Mouse (Mus musculus): ENCODE results near the gene Dhtkd1. TPM values are rescaled to one million over a fixed set of nuclear protein-coding genes. Genes with fewer than 3 reads are reported as not detected.
"Not testable (repeated sequence)": the region's sequence is repeated elsewhere in the genome, so short reads cannot be mapped to it uniquely, and the experiment has no call there.

Dhtkd1 gene
- polyA plus RNA-seq, 1 experiment from 2014 or later: 1.8 TPM

DNA sequence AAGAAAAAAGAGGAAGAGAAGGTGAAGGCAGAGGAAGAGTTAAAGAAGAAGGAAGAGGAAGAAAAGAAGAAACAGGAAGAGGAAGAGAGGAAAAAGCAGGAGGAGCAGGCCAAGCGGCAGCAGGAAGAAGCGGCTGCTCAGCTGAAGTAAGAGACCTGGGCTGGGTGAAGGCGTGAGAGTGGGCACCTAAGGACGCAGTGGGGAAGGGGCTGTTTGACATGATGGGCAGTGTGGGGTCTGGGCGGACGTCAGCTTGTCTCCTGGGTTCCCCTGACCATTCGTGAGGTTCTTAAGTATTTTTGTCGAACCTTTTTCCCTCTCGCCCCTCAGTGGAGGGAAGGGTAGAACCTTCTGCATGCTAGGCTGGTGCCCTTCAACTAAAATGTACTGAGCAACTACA is 15.1 kb upstream of the Dhtkd1 start:
- no peak overlapping the region for H3K9ac ChIP-seq (ENCODE audit: low read depth, low read length)
- no peaks in the 10 kb centered on the region for H3K9me3 ChIP-seq (replicated peaks; ENCODE audit: low read length)
- no peak overlapping the region for H3K4me3 ChIP-seq (replicated peaks; ENCODE audit: low read depth, low read length)
- H3K36me3 ChIP-seq (ENCODE audit: insufficient read depth, low read length): peaks cover 30% of the 10 kb centered on the region
- TF ChIP-seq CTCF (IDR thresholded peaks at IDR 0.05; ENCODE audit: low read depth): no peak
- no peak overlapping the region for H3K4me2 ChIP-seq (ENCODE audit: low read length)
- ATAC-seq (replicated peaks; ENCODE audit: low FRiP score, low read depth) (no peak), DNase-seq (ENCODE audit: low spot score) (no peak)
- H3K4me1 ChIP-seq (replicated peaks; ENCODE audit: insufficient read depth, low read length): no peaks in the 10 kb centered on the region; the same call in 1 of the 2 replicates
- no peaks in the 10 kb centered on the region for H3K27me3 ChIP-seq (ENCODE audit: insufficient read depth, low read length)
- WGBS: 89% methylated on average over 9 of the region's 9 CpGs
- H3K27ac ChIP-seq: no peak overlapping the region

DNA sequence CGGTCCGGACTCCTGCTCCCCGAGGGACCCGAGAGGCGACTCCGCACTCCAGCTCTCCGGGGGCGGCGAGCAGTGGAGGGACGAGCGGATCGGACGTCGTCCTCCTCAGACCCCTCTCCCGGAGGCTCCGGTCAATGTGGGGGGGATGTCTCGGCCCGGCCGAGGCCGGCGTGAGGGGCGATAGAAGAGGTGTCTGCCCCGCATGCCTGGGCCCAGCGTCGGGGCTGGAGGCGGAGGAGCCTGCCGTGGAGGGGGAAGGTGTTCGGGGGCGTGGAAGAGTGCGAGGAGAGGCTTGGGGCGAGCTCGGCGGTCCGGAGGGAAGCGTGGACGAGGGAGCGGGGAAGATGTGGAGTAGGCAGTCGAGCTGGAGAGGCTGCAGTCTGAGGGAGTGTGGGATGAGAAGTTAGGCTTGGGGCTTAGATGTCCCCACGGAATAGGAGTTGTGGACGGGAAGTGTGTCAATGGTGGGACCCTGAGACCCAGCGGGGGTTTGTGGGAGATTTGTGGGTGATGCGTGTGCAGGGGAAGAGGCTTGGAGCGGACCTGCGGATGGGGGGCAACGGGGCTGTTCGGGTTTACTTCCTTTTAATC is 9.1 kb upstream of the Dhtkd1 start:
- Histone ChIP-seq H3K27ac (peak overlapping the region; percentile 96), H3K9me3 (replicated peaks; ENCODE audit: low read length) (no peaks in the 10 kb centered on the region), H3K4me3 (replicated peaks; ENCODE audit: low read depth, low read length) (peak overlapping the region; percentile 98), H3K9ac (ENCODE audit: low read depth, low read length) (peak overlapping the region; percentile 96), H3K27me3 (ENCODE audit: insufficient read depth, low read length) (no peaks in the 10 kb centered on the region), H3K36me3 (ENCODE audit: insufficient read depth, low read length) (no peaks in the 10 kb centered on the region), H3K4me1 (replicated peaks; ENCODE audit: insufficient read depth, low read length) (peaks cover 3% of the 10 kb centered on the region; the same call in 1 of the 2 replicates), H3K4me2 (ENCODE audit: low read length) (peak overlapping the region; percentile 90)
- under 1% methylated on average over 45 of the region's 46 CpGs for WGBS
- DNase-seq (ENCODE audit: low spot score) (peak; percentile 79), ATAC-seq (replicated peaks; ENCODE audit: low FRiP score, low read depth) (peak; percentile 69)
- TF ChIP-seq CTCF (IDR thresholded peaks at IDR 0.05; ENCODE audit: low read depth): no peak

DNA sequence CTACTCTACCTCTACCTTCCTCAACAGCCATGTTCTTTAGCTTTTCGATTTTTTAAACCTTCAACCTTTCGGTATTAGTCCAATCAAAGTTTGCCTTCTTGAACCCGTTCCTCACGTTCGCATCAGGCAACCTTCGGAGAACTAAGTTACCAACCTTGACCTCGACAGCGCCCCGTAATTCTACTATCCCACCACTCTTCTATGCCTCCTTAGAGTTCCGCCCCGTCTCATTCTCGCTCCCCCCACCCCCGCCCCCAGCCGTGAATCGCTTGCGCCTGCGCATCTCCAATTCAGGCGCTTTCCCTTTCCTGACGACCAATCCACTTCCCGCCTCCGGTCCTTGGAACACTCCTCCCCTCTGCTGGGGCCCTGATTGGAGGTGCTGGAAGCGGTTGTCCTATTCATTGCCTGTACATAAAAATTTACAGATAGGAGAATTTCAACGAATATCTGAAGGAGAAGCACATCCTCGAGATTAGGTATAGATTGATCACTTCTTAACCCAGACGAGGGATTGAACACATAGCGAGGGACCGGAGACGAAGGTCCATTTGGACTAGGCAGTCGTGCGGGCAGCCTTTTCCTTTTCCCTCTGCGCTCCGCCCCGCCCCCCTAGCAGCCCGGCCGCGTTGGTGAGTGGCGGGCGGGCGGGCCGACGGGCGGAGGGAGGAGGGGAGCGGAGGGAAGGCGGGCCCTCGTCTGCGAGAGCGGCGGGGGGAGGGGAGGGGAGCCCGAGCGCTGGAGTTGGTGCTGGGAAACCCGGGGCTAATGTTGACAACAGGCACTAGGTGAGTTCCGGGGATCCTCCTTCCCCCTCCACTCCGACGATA is 8.4 kb upstream of the Dhtkd1 start, which contains the start of gene Upf2:
Gene Upf2 (plus strand): TSS at position 704 of the 830 bp plus-strand sequence.
- H3K9me3 ChIP-seq (replicated peaks; ENCODE audit: low read length): no peaks in the 10 kb centered on the region
- H3K4me2 ChIP-seq (ENCODE audit: low read length): peak within 1 kb of the TSS; percentile 90
- no peaks in the 10 kb centered on the region for H3K27me3 ChIP-seq (ENCODE audit: insufficient read depth, low read length)
- peak within 1 kb of the TSS; percentile 96 for H3K27ac ChIP-seq
- no peaks in the 10 kb centered on the region for H3K36me3 ChIP-seq (ENCODE audit: insufficient read depth, low read length)
- H3K9ac ChIP-seq (ENCODE audit: low read depth, low read length): peak within 1 kb of the TSS; percentile 96
- TF ChIP-seq CTCF (IDR thresholded peaks at IDR 0.05; ENCODE audit: low read depth): no peak
- ATAC-seq (replicated peaks; ENCODE audit: low FRiP score, low read depth) (peak; percentile 97), DNase-seq (ENCODE audit: low spot score) (peak; percentile 99)
- H3K4me1 ChIP-seq (replicated peaks; ENCODE audit: insufficient read depth, low read length): peaks cover 3% of the 10 kb centered on the region; the same call in 1 of the 2 replicates
- peak within 1 kb of the TSS; percentile 98 for H3K4me3 ChIP-seq (replicated peaks; ENCODE audit: low read depth, low read length)
- WGBS: under 1% methylated on average over 49 of the region's 54 CpGs

DNA sequence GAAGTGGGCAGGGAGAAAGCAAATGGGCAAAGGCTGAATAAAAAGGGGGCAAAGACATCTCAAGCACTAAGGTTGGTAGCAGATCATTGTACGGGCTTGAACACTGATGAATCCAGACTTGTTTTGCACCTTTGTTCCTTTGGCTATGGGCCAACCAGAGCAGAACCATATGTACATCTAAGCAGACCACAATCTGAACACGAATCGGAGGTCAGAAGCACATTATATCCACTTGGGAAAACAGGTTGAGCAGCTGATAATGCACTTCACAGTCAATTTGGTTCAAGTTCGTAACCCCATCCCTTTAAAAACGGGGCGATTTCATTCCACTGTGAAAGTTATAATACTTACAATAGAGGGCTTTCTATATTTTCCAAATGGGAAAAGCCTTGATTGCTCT is 7.7 kb upstream of the Dhtkd1 start:
- no peak for TF ChIP-seq CTCF (IDR thresholded peaks at IDR 0.05; ENCODE audit: low read depth)
- Histone ChIP-seq H3K27ac (peak overlapping the region; percentile 96), H3K4me3 (replicated peaks; ENCODE audit: low read depth, low read length) (peak overlapping the region; percentile 98), H3K4me2 (ENCODE audit: low read length) (peak overlapping the region; percentile 90), H3K27me3 (ENCODE audit: insufficient read depth, low read length) (no peaks in the 10 kb centered on the region), H3K9ac (ENCODE audit: low read depth, low read length) (peak overlapping the region; percentile 96), H3K4me1 (replicated peaks; ENCODE audit: insufficient read depth, low read length) (peaks cover 3% of the 10 kb centered on the region; the same call in 1 of the 2 replicates), H3K9me3 (replicated peaks; ENCODE audit: low read length) (no peaks in the 10 kb centered on the region), H3K36me3 (ENCODE audit: insufficient read depth, low read length) (no peaks in the 10 kb centered on the region)
- ATAC-seq (replicated peaks; ENCODE audit: low FRiP score, low read depth) (no peak), DNase-seq (ENCODE audit: low spot score) (peak; percentile 33)
- 4% methylated on average over 6 of the region's 6 CpGs for WGBS

DNA sequence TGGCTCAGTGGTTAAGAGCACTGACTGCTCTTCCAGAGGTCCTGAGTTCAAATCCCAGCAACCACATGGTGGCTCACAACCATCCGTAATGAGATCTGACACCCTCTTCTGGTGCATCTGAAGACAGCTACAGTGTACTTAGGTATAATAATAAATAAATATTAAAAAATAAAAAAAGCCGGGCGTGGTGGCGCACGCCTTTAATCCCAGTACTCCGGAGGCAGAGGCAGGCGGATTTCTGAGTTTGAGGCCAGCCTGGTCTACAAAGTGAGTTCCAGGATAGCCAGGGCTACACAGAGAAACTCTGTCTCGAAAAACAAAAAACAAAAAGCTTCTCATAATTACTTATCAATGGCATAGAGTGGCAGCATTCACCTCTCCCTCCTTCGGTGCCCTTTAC is 7.2 kb upstream of the Dhtkd1 start:
- H3K4me1 ChIP-seq (replicated peaks; ENCODE audit: insufficient read depth, low read length); H3K9me3 ChIP-seq (replicated peaks; ENCODE audit: low read length); H3K27me3 ChIP-seq (ENCODE audit: insufficient read depth, low read length); H3K36me3 ChIP-seq (ENCODE audit: insufficient read depth, low read length); DNase-seq (ENCODE audit: low spot score); ATAC-seq (replicated peaks; ENCODE audit: low FRiP score, low read depth); H3K9ac ChIP-seq (ENCODE audit: low read depth, low read length): not testable (repeated sequence)
- 97% methylated on average over 9 of the region's 9 CpGs for WGBS
- Histone ChIP-seq H3K4me3 (replicated peaks; ENCODE audit: low read depth, low read length) (peak overlapping the region; percentile 98), H3K4me2 (ENCODE audit: low read length) (peak overlapping the region; percentile 90), H3K27ac (peak overlapping the region; percentile 96)

DNA sequence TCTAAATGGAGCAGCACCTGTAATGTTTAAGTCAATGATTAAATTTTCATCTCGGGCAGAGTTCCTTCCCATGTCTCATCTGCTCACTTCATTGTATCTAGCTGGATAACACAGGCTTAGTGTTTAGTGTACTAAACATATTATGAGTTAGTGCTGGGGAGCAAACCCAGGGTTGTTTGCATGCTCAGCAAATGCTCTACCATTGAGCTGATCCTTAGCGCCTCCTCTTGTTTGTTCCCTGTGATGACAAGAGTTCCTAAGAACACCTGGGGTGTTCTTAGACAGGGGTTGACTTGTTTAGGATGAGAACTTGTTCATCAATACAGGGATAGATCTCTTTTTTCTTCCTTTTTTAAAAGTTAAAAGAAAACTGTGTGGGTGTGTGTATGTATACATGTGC is 6.4 kb upstream of the Dhtkd1 start:
- Histone ChIP-seq H3K27me3 (ENCODE audit: insufficient read depth, low read length) (no peaks in the 10 kb centered on the region), H3K4me1 (replicated peaks; ENCODE audit: insufficient read depth, low read length) (peaks cover 3% of the 10 kb centered on the region; the same call in 1 of the 2 replicates), H3K4me3 (replicated peaks; ENCODE audit: low read depth, low read length) (no peak overlapping the region), H3K9ac (ENCODE audit: low read depth, low read length) (no peak overlapping the region), H3K27ac (no peak overlapping the region), H3K9me3 (replicated peaks; ENCODE audit: low read length) (no peaks in the 10 kb centered on the region), H3K36me3 (ENCODE audit: insufficient read depth, low read length) (no peaks in the 10 kb centered on the region), H3K4me2 (ENCODE audit: low read length) (no peak overlapping the region)
- DNase-seq (ENCODE audit: low spot score): no peak
- 79% methylated on average over 2 of the region's 2 CpGs for WGBS
- ATAC-seq (replicated peaks; ENCODE audit: low FRiP score, low read depth): no peak
- TF ChIP-seq CTCF (IDR thresholded peaks at IDR 0.05; ENCODE audit: low read depth): no peak
